Mouse (Mus musculus): ENCODE results near the gene Rnf144a.
"Not testable (repeated sequence)": the region's sequence is repeated elsewhere in the genome, so short reads cannot be mapped to it uniquely, and the experiment has no call there.

Gene Rnf144a

DNA sequence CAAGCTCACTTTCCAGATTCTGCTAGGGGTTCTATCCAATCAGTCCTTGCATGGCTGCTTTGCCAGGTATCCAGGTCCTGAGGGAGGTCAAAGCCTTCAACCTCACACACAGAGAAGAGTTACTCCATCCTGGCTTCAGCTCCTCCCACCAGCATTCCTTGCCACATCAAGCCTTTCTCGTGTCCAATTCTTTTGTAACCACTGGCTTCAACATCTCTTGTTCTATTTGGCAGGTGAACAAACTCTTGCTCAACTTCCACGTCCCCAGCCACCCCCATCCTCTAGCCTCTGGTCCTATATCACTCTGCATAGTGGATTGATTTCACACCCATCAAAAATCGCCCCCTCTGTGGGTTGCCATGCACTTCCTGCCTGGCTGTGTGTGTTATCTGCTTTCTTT lies 98.8 kb downstream of the Rnf144a start:
- DNase-seq (ENCODE audit: low spot score) = peak; percentile 7

DNA sequence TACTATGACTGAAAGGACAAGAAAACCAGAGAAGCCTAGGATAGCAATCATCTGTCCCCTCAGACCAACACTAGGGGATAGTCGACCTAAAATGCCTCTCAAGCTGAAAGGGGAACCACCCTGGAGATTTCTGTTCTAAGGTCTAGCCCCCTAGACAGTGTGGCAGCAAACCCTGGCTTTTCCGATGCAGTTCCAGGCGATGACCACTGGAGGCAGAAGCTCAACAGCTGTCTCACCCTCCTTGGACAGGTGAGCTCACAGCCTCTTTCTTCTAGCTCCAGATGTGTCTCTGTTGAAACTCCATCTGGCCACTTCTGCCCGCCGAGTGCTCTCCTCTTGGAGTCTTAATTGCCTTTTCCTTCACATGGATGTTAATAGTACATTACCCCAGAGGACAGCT lies 100.1 kb downstream of the Rnf144a start:
- peak; percentile 42 for DNase-seq (ENCODE audit: low spot score)

DNA sequence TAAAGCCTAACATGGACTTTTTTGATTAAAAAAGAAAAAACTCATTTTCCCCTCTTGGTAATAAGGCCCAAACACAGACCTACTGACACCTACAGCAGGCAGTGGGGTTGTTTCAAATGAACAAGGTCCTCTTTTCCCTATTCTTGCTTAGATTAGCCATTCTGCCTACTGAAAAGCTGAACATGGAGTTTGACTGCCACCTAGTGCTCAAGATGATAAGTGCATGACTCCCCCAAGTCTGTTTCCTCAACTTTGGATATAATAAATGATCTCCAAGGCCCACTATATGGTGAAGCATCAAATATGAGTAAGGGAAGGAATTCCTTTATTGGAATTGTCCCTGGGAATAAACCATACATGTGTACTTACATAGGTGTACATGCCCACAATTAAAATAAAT lies 103.5 kb downstream of the Rnf144a start:
- peak; percentile 46 for DNase-seq (ENCODE audit: low spot score)

DNA sequence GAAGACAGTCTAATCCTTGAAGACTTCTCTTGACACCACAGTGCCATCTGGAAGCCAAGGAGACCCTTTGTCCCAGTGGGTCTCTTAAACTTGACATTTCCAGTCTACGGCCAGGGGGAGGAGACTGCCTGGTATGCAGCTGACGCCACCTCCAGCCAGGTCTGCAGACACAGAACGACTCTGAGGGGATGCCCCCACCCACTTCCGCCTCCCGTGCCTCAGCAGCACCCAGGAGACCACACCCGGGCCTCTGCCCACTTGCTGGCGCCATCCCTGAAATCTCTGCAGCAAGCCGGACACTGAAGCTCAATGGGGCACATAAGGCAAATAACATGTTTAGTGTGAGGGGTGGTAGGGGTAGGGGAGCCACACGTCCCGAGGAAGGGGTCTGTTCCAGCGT lies 104.8 kb downstream of the Rnf144a start:
- no peak for DNase-seq (ENCODE audit: low spot score)

DNA sequence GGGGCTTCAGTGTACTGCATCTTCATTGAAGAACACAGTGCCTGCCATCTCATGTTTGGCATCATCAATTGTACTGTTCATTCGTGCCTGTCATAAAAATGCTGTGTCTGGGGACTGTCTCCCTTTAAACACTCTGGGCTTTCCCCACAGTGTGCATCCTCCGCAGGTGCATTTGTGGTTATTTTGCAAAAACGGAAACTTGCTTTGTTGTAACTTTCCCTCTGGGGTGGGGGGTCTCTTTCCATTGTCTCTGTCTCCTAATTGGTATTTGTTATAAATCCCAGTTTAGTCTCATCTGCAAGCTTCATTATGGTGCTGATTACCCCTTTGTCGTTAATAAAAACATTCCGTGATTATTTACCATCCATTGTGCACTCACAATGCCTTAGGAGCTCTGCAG lies 112.2 kb downstream of the Rnf144a start:
- DNase-seq (ENCODE audit: low spot score) = no peak

DNA sequence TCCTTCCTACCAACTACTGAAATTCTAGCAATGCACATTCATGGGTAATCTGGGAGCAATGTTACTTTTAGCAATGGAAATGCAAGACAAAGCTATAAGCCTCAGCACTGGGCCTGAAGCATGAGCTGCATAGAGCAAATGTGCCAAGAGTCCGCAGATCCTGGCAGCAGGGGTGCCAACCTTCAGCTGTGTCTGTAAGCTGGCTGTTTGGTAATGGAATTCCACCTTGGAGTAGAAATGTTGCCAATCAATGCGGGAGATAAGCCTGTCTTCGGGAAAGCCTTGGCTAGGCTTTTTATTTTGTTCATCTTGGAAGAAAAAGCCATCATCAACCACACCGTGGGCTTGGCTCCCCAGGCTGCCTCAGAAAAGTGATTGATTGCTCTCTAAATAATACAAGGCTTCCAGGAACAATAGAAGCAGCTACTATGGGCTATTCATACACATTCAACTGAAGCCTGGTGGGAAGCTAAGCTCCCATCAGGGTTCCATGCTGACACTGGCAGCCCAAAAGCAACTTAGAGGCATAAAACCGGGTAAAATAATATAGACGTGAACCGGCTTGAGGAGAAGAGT lies 115.5 kb downstream of the Rnf144a start:
- DNase-seq (ENCODE audit: low spot score) = no peak

DNA sequence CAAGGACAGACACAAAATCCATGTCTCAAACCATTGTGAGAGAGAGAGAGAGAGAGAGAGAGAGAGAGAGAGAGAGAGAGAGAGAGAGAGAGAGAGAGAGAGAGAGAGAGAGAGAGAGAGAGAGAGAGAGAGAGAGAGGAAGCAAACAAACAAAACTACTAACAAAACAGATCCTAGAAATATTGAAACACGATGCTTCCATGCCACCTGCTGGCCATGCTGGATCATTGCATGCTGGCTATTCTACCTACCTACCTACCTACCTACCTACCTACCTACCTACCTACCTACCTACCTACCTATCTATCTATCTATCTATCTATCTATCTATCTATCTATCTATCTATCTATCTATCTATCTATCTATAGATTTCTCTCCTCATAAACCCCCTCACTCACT lies 119.1 kb downstream of the Rnf144a start:
- not testable (repeated sequence) for DNase-seq (ENCODE audit: low spot score)

DNA sequence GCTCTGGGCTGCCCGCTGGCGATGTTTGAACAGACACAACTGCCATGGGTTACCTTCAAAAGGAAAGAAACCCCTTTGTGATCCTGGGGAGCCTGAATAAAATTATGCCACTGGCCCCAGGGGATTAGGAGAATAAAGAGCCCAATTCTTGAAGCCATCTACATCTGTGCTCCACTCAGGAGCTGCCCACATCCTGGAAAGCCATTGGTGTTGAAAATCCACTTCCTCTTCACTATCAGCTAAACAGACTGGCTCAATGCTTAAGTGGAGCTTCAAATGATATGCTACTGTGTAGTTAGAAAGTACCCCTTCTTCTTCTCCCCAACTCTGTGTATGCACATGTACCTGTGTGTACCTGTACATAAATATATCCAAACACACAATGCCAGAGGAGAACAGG lies 125.9 kb downstream of the Rnf144a start:
- no peak for DNase-seq (ENCODE audit: low spot score)

DNA sequence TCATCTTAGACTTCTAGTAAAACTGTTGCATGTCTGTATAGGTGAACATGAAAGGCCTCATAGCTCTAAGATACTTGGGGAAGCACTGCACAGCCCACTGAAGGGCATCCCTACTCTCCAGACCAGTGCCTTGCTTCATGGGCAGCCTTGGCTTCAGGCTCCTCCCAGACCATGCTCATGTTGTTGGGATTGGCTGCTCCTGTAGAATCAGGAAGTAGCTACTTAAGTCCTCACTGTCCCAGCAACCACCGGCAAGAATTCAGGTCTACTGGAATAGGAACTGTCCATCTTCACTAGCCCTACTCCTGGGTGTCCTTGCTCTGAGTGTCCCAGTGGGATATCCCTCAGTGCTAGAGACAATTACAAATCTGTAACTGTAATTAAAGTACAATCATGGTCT lies 126.7 kb downstream of the Rnf144a start:
- no peak for DNase-seq (ENCODE audit: low spot score)

DNA sequence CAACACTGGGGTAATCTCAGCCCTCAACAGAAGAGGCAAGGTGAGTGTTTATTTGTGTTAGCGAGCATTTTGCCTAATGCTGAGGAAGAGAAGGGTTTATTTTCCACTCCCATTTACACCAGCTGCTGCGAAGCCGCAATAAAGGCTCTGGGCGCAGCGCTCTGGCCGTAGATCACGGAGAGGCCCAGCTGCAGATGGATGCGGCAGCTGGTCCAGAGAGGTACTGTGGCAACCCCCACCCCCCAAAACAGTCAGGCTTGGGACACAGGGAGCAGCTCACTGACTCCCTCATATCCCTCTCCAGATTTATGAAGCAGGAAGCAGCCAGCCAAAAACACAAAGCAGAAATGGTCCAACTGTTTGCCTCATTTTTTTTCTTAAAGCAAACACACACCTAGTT lies 129.1 kb downstream of the Rnf144a start:
- no peak for DNase-seq (ENCODE audit: low spot score)

DNA sequence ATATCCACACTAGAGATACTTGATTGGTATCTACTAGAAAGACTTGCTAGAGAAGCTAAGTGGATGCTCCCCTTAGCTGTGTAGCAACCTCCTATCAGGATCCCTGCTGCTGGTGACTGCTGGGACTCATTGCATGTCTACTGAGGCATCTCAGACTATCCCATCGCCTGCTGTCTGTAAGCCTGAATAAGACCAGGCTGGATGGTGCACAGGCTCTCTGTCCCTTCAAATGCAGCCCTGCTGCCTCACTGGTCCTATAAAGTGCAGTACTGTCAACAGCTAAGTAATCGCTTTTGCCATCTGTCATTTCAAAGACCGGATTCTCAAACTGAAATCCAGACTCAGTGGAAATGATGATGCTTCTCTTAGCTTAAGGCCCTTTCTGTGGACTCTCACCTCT lies 129.6 kb downstream of the Rnf144a start:
- DNase-seq (ENCODE audit: low spot score) = no peak

DNA sequence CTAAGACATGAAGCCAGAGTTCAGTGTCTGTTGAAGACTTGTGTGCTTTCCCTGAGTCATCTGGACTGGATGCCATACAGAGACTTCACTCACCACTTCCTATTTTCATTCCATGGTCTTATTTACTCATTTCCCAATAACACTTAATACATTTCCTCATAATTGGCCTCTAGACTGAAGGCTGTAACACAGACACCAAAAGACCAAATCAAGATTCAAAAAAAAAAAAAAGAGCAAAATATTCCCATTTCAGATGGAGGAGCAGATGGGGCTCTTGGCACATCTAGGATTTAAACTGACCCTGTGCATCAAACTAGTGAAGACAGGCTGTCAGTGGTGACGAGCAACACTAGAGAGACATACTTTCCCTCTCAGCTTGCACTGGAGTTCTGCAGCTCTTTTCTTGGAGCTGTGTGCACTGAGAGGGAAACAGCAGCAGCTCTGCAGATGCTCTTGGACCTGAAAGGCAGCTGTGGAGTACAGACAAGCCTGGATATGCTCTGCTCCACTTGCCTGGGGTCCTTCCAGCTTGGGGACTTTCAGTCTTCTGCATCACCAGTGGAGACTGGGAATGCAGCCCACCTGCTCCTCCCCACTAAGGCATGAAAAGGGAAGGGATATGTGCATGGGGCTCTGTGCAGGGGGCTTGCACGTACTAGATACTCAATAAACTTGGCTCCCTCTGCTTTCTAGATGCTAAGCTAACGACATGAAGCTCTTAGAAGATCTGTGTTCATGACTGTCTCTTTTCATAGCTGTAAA lies 134.2 kb downstream of the Rnf144a start:
- DNase-seq (ENCODE audit: low spot score) = no peak

DNA sequence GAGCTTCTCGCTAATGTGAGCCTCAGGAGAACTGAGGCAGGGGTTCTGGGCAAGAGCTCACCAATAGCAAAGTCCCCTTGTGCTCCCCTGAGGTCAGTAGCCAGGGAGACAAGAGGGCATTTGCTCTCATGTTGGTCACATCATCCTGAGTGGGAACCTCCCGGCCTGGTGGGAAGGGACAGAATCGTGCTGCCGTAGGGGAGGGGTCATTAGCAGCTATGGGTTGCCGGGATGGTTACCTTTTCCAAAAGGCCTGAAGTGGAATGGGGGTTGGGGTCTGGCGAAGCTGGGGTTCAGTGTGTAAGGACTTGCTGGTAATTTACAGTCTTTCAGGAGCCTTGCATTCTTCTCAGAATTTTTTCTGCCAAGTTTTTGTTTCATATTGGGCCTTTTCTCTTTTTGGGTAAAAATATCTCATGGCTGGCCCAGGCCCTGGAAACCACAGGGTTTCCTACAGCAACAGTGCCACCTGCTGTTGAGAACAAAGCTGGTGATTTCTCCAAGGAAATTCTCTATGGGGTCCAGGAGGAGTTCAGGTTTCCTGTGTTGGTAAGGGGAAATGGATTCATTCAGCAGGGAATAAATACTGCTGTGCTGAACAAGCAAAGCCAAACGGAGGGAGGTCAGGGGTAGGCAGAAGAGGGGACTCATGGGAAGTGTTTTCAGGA lies 137.9 kb downstream of the Rnf144a start:
- peak; percentile 57 for DNase-seq (ENCODE audit: low spot score)

DNA sequence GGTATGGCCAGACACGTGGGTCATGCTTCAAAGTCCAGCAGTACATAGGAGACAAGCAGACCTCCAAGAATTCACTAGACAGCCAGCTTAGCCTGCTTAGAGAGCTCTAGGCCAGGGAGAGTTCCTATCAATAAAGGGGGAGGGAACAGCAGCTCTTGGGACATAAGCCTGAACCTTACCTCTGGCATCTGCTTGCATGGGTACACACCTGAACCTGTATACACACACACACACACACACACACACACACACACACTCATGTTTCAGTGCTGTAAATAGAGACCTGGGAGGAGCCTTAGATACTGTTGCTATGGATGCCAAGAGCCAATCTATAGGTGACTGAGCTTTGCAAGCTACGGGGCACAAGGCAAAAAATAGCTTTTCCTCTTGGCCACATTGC lies 138.5 kb downstream of the Rnf144a start:
- no peak for DNase-seq (ENCODE audit: low spot score)
